Mouse (Mus musculus): ENCODE data around the gene Clptm1l.

The Clptm1l gene

DNA sequence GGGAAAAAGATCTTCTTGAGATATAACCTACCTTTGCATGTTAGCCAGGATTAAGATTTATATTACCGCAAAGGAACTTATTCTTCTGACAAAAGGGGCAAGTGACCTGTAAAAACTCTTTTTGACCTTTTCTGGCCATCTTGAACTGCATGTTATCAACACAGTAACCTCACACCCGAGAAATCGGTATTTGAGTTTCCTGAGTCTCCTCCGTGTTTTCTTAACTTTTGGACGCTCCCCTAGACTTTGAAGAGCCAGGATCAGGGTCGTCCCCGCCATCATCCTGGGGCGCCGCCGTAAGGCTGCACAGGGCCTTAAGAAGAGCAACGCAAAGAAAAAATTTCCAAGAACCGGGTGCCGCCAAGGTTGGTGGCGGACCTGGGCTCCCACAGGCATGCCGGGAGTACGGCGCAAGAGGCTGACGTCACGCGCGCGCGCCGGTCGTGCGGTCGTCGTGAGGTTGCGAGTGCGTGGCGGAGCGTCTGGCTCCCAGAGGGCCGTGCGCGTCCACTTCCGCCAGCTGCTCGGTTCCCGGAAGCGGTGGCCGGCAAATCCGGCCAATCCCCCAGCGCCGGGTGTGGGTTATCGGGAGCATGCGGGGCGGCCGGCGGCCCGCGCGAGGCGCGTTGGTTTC lies at the start of gene Clptm1l:
Clptm1l (plus strand) TSS at position 485 of the 634 bp plus-strand sequence.
- peak; percentile 90 for DNase-seq (ENCODE audit: low read depth, low spot score)

DNA sequence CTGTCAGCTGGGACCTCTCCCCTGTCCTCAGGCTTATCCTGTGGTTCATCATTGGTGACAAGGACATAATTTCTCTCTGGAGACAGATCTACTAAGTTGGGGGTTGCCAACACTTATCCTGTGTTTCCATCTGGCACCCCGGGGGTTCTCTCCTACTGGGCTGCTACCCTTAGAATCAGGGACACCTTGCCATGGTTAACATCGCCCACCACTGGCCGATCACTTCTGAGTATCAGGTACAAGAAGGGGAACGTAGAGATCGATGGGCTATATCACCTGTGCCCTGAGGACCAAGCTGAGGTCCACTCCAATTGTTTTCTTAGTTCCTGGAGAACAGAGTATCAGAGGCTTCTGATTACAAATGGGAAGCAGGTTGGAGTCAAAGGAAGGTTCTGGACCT lies 39.6 kb upstream of the Clptm1l start:
- DNase-seq (ENCODE audit: low read depth, low spot score) = no peak

DNA sequence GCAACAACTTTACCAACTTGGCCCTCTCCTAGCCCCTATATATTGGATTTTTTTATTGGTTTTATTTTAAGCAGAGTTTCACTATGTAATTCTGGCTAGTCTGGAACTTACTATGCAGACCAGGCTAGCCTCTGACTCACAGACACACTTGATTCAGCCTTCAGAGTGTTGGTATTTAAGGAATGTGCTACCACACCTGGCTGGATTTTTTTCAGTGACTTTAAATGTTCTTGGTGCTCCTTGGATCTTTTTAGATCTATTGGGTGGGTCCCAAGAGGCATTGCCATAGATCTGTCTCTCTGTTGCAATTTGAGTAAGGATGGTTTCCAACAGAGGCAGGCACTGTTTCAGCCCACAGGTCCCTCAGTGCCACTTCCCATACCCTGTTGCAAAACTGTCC lies 28.8 kb upstream of the Clptm1l start:
- no peak for DNase-seq (ENCODE audit: low read depth, low spot score)

DNA sequence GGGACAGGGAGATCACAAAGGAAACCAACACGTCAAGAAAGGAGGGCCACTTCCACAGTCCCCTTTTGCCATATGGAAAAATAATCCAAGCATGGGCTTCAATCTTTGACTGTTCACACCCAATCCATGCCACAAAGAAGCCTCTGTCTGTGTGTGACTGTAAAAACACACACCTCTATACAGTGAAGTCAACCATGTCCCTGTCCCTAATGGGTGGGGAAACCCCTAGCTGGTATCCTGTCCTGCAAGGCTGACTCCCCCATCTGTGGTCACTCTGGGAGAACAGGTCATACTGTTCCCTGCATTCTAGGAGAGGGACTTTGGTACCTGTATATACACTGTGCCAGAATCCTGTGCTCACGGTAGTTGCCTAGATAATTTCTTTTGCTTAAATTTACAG lies 26.5 kb upstream of the Clptm1l start:
- DNase-seq (ENCODE audit: low read depth, low spot score) = no peak

DNA sequence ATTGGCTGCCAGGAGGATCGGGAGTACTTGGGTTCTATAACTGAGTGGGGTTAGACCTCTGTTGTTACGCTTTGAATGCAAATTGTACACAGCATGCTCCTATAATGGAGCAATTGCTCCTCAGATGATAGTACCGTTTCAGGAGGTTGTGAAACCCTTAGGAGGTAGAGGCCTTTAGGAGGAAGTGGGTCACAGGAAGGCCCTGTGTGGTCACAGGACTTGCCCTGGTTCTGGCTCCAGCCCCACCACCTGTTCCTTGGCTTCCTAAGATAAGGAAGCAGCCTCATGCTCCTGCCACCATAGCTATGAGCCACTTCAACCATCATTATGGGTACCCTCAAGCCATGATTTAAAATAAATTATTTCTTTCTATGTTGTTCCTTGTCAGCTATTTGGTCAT lies 12.3 kb upstream of the Clptm1l start:
- no peak for DNase-seq (ENCODE audit: low read depth, low spot score)

DNA sequence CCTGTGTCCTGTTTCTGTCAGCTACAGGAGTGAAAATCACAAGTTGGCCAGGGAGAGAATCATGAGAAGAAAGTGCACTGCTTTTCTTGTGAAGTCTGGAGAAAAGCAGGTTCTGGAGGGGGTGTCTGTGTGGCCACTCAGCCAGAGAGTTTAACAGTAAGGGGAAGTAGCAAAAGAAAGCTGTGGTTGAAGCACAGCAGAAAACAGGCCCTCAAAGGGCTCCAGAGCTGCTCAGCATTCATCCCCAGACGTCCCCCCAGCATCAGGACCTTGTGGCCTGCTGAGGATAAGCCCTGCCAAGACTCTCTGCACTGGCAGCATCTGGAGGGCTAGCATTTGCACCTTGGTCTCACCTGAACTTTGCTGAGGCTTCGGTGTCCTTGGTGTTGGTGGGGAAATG lies 11.3 kb upstream of the Clptm1l start:
- no peak for DNase-seq (ENCODE audit: low read depth, low spot score)

DNA sequence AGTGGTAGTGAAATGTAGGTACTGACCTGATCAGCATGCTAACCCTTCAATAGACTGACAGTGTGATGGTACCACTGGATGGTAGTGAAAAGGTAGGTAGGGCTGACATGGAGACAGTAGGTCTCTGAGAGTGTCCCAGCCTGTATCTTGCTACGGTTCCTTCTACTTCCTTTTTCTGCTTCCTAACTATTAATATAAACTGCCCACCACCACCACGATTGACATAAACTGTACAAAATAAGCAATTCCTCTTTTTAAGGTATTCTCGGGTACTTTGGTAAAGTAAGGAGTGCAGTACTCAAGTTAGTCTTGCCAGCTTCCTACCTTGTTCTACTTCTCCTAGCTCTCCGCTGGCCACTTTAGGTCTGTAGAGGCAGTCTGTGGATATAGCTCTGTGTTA lies 7.5 kb upstream of the Clptm1l start:
- DNase-seq (ENCODE audit: low read depth, low spot score) = no peak

DNA sequence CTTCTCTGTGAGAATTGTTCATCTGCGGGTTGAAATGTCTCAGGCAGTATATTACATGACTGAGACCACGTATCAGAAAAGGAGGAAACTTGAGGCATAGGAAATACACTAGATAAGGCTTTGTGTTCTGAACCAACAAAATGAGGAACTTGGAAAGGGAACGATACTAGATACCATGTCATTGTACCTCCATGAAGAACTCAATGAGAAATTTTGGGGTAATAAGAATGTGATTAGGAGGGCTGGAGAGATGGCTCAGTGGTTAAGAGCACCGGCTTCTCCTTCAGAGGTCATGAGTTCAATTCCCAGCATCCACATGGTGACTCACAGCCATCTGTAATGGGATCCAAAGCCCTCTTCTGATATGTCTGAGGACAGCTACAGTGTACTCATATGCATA lies 3.6 kb upstream of the Clptm1l start:
- DNase-seq (ENCODE audit: low read depth, low spot score) = no peak

DNA sequence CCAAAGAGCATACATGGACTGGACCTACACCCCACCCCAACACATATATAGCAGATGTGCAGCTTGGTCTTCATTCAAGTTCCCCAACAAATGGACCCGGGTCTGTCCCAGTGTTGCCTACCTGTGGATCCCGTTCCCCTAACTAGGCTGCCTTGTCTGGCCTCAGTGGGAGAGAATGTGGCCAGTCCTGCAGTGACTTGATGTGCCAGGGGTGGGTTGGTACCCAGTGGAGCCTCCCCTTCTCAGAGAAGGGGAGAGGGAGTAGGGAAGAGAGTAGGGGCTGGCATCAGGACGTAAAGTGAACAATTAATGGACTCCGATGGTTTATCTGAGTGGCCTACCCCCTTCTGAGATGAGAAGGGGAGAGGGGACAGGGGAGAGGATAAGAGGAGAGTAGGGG lies 760 bp upstream of the Clptm1l start:
- peak; percentile 5 for DNase-seq (ENCODE audit: low read depth, low spot score)

DNA sequence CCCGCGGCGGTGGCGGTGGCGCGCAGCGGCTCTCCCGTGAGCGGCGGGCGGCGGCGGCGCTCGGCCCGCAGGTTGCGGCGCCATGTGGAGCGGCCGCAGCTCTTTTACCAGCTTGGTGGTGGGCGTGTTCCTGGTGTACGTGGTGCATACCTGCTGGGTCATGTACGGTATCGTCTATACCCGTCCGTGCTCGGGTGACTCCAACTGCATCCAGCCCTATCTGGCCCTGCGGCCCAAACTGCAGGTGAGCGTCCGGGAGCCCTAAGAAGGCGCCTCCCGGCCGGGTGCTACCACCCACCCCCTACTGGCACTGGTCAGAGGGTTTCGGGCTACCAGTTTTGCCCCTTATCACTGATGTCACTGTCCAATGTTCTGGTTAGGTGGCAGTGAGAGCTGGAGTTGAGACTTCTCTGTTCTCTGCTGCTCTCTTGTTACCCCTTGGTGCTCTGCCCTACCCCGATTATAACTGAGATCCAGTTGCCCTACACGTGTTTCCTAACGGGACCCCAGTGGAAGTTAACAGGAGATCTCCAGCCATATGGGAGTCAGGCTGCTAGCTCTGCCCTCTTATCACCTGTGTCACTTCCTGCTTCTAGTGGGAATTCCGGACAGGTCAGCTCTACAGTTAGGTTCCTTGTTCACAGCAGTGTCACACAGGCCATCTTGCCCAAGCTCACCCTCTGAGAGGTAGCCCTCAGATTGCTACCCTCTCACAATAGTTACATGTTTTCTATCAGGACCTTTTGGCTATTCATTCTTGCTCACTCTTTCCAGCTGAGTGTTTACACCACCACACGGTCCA lies 551 bp downstream of the Clptm1l start:
- peak; percentile 29 for DNase-seq (ENCODE audit: low read depth, low spot score)

DNA sequence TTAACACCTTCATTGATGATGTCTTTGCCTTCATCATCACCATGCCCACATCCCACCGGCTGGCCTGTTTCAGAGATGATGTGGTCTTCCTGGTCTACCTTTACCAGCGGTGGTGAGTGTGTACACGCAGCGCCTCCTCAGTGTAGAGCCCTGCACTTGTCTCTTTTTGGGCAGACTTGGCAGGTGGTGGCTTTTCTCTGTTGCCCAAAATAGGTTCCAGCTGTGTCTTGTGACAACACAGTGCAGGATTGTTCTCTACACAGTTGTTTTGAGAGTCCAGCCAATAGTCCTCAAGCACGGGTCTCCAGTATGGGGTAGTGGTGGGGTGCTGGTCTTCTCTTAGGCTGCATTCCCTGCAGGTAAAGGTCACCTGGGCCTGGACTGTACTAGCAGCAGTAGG lies 14.6 kb downstream of the Clptm1l start:
- DNase-seq (ENCODE audit: low read depth, low spot score) = no peak

DNA sequence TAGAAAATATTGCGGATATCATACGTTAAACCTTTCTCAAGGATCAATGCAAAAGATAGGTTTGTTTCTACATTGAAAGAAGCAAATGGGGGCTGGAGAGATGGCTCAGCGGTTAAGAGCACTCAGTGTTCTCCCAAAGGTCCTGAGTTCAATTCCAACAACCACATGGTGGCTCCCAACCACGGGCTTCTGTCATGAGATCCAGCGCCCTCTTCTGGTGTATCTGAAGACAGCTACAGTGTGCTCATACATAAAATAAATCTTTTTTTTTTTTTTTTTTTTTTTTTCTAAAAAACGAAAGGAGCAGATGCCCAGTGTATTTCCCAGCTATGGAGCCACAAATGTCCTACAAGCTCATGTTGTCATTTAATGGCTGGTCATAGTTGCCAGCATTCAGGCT lies 16.8 kb downstream of the Clptm1l start:
- DNase-seq (ENCODE audit: low read depth, low spot score) = peak; percentile 60

DNA sequence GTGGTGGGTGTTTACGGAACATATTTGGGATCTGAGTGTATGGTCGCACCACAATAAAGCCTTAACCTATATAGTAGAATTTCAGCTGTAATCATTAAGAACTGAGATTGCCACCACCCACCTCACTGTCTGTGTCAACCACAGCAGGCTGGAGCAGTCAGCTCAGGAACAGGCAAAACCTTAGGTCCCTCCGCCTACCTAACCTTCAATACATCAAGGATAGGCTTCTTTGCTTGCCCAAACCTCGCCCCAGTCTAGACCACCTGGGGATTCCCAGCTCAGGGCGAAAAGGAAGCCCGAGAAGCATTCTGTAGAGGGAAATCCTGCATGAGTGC lies 22.6 kb downstream of the Clptm1l start:
- DNase-seq (ENCODE audit: low read depth, low spot score) = no peak

DNA sequence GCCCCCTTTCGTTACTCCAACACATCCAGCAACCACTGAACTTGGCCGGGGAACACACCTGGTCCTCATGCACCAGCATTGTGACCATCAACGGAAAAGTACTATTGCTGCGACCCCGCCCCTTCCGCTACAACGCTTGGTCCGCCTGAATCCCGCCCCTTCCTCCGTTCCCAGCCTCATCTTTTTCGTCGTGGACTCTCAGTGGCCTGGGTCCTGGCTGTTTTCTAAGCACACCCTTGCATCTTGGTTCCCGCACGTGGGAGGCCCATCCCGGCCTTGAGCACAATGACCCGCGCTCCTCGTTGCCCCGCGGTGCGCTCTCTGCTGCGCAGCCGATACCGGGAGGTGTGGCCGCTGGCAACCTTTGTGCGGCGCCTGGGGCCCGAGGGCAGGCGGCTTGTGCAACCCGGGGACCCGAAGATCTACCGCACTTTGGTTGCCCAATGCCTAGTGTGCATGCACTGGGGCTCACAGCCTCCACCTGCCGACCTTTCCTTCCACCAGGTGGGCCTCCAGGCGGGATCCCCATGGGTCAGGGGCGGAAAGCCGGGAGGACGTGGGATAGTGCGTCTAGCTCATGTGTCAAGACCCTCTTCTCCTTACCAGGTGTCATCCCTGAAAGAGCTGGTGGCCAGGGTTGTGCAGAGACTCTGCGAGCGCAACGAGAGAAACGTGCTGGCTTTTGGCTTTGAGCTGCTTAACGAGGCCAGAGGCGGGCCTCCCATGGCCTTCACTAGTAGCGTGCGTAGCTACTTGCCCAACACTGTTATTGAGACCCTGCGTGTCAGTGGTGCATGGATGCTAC lies 23.1 kb downstream of the Clptm1l start, which contains the start of gene Tert:
Tert (plus strand) TSS at position 167 of the 805 bp plus-strand sequence.
- peak; percentile 25 for DNase-seq (ENCODE audit: low read depth, low spot score)

DNA sequence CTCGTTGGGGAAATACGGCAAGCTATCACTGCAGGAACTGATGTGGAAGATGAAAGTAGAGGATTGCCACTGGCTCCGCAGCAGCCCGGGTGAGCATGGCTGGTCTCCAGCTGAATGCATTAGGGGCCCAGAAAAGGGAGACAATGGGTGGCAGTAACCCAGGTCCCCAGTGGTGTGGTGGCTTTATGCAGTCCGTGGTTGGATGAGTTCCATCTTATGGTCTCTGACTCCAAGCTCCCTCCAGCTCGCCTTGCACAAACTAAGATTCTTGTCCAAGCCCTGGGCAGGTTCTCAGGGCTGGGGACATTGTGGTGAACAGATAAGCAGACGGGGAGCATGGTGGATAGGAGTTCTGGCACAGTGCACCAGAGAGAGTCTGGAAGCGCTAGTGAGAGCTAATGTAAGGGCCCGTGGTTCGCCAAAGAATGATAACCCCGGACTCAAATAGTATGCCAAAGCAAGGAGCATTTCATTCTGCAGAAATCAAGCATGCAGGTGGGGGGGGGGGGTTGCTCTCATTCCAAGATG lies 24.8 kb downstream of the Clptm1l start:
- DNase-seq (ENCODE audit: low read depth, low spot score) = no peak

DNA sequence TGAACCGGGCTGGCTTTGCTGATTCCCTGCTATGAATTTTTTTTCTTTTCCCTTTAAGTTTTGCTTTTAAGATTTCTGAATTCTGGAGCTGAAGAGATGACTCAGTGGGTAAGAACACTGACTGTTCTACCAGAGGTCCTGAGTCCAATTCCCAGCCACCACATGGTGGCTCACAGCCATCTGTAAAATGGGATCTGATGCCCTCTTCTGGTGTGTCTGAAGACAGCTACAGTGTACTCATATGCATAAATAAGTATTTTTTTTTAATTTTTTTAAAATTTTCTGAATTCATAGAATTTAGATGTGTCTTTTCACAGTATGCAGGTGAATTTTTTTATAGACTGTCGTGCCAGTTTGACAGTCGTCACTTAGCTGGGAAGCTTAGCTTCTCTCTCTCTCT lies 28.0 kb downstream of the Clptm1l start:
- DNase-seq (ENCODE audit: low read depth, low spot score) = peak; percentile 48

DNA sequence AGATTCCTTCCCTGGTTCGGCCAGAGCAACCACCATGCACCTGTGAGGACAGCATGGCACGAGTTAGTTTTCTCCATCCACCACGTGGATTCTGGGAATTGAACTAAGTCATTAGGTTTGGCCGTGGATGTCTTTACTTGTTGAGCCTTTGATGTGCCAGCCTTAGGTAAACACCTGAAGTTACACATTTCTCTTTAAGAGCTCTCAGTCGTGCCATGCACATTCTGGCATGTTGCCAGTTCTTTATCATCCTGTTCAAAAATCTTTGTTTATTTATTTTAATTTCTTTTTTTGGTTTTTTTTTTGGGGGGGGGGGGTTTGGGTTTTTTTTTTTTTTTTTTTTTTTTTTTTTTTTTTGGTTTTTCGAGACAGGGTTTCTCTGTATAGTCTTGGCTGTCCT lies 34.0 kb downstream of the Clptm1l start:
- no peak for DNase-seq (ENCODE audit: low read depth, low spot score)

DNA sequence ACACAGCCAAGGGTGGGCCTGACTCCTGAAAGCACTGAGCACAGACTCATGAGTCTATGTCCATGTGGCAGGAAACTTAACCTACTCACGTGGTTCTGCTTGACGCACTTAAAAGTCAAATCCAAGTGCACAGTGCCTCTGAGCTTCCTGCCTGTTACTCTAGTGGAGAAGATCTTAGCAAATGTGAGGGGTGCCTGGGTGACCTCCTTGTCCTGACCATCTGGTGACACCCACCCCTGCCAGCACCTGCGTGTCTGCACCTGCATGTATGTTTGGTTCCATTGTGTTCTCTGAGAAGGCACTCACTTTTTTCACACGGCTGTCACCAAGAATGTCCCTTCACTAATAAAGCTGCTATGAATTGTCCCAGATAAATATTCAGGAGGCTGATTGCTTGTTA lies 37.5 kb downstream of the Clptm1l start:
- DNase-seq (ENCODE audit: low read depth, low spot score) = no peak

DNA sequence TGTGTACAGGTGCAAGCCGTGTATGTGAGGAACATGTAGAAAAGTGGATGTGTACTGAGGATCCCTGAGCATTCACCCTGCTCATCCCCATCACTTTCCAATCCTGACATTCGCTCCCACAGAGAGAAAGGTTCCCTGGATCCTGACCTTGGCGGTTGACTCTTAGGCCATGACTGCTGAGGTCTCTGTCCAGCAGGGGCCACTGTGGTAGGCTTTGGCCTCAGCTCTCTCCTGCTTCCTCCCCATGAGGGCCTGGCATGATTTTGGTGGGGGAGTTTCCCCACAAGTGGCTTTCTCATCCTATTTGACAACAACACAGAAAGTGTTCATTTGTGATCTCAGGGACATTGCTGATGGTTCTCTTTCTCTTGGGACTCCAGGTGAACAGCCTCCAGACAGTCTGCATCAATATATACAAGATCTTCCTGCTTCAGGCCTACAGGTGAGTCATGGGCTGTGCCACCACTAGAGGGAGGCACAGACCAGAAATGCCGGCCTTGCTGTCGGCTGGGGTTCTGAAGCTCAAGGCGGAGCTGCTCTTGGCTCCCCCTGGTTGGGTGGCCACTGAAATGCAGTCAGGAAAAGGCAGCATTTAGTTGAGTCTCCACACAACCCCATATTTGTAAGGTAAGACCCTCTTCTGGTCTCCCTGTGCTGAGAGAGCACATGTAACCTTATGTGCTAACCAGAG lies 42.7 kb downstream of the Clptm1l start:
- peak; percentile 77 for DNase-seq (ENCODE audit: low read depth, low spot score)

DNA sequence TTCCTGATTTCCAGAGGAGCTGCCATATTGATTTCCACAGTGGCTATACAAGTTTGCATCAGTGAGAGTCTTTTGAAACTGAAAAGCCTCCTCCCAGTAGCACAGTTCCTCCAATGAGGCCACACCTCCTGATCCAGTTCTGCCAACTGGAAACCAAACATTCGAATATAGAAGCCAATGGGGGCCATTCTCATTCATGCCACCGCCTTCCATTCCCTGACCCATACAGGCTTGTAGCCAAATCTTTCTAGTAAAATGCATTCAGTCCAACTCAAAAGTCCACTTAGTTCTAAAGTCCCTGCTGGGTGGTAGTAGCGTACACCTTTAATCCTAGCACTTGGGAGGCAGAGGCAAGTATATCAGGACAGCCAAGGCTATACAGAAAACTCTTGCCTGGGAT lies 49.5 kb downstream of the Clptm1l start:
- no peak for DNase-seq (ENCODE audit: low read depth, low spot score)

DNA sequence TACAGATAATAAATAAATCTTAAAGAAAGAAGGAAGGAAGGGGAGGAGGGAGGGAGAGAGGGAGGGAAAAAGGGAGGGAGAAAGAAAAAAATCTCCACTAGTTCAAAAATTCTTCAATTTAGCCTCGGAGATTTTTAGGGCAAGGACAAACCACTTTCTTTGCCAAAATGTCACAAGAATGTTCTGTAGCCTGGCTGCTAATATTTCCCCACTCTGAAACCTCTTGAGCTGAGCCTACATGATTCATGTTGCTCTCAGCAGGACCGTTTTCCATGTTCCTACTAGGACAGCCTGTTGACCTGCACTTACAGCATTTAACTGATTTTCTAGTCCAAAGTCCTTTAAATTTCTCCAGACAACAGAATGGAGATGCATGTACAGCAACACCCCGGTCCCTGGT lies 51.2 kb downstream of the Clptm1l start:
- DNase-seq (ENCODE audit: low read depth, low spot score) = no peak

DNA sequence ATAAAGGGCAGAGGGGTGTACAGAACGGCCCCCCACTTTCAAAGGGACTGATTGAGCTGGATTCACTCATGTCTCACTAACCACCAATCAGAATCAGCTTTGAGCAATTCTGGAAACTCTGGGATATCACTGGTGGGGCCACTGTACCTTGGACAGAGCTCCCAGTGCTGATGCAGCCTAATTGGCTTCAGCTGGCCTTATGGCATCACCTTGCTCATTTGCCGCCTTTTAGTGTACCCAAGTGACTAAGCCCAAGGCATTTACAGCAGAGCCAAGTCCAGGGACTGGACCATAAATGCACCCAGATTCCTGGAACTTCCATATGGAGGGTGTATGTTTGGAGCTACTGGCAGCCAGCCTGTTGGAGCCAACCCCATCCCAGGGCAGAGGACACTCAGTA lies 55.1 kb downstream of the Clptm1l start:
- peak; percentile 6 for DNase-seq (ENCODE audit: low read depth, low spot score)

Measured in 3T3-L1 (cell line).